Mouse (Mus musculus) ES-E14 (cell line): ENCODE data around the gene Dgkb. TPM values are rescaled to one million over a fixed set of nuclear protein-coding genes. Genes with fewer than 3 reads are reported as not detected.

ENCODE experiments used
- DNase-seq: peaks from one replicate; pipeline ENCODE4 v3.0.0-alpha.2; 2013; ENCODE audit warnings: low read depth, low spot score
- H3K27ac ChIP-seq: 2 replicates; pipeline ENCODE4 v1.5.1; 2012; ENCODE audit warnings: low read depth, mild to moderate bottlenecking, low read length, moderate library complexity, mixed read lengths; ENCODE audit not compliant: poor library complexity, insufficient read depth, severe bottlenecking
- H3K36me3 ChIP-seq: 2 replicates; pipeline ENCODE4 v1.6.1; 2012; ENCODE audit warnings: mild to moderate bottlenecking, low read length, moderate library complexity, mixed read lengths; ENCODE audit not compliant: control insufficient read depth, poor library complexity, insufficient read depth, severe bottlenecking
- H3K4me1 ChIP-seq, 2 experiments: fragments of 150-350 bp in 1 of 2; sonication (generic) in 1 of 2; 2 replicates each; pipeline ENCODE4 v1.6.1; 2012; ENCODE audit warnings: low read length in 2 of 2, mild to moderate bottlenecking in 1 of 2, mixed read lengths in 1 of 2; ENCODE audit not compliant: control insufficient read depth in 2 of 2, insufficient read depth in 2 of 2, poor library complexity in 1 of 2
- H3K4me3 ChIP-seq, 2 experiments: fragments of 150-350 bp in 1 of 2; sonication (generic) in 1 of 2; 2 replicates each; pipeline ENCODE4 v1.5.1; 2012; ENCODE audit warnings: low read length in 2 of 2, low read depth in 1 of 2, mild to moderate bottlenecking in 1 of 2, mixed read lengths in 1 of 2; ENCODE audit not compliant: insufficient read depth in 1 of 2, poor library complexity in 1 of 2, severe bottlenecking in 1 of 2
- H3K9ac ChIP-seq: 2 replicates; pipeline ENCODE4 v1.6.1; 2012; ENCODE audit warnings: low read depth, mild to moderate bottlenecking, low read length, mixed read lengths; ENCODE audit not compliant: poor library complexity, insufficient read depth, severe bottlenecking
- H3K9me3 ChIP-seq: fragments of 150-350 bp; sonication (generic); 2 replicates; pipeline ENCODE4 v1.6.1; 2012; ENCODE audit warnings: low read depth, mild to moderate bottlenecking, low read length; ENCODE audit not compliant: control insufficient read depth, insufficient read depth
- CHD2 ChIP-seq: IDR thresholded peaks from 2 replicates; pipeline ENCODE4 v1.6.1; 2014; ENCODE audit warnings: mild to moderate bottlenecking, low read depth, low read length, inconsistent platforms
- HCFC1 ChIP-seq: IDR thresholded peaks from 2 replicates; pipeline ENCODE4 v1.6.1; 2012; ENCODE audit warnings: low read length, inconsistent platforms, borderline replicate concordance; ENCODE audit not compliant: insufficient read depth
- MAFK ChIP-seq: IDR thresholded peaks from 2 replicates; pipeline ENCODE4 v1.6.1; 2014; ENCODE audit warnings: mild to moderate bottlenecking, low read depth, low read length, inconsistent platforms; ENCODE audit not compliant: insufficient read depth
- ZC3H11A ChIP-seq: IDR thresholded peaks from 2 replicates; pipeline ENCODE4 v1.6.1; 2012; ENCODE audit warnings: low read depth, mild to moderate bottlenecking, inconsistent platforms, low read length, borderline replicate concordance
- ZNF384 ChIP-seq: IDR thresholded peaks from 2 replicates; pipeline ENCODE4 v1.6.1; 2012; ENCODE audit warnings: low read depth, low read length, inconsistent platforms
- in situ Hi-C, 2 experiments: fragments of 600-800 bp; cut with MboI; formaldehyde crosslinking; loops; one replicate each; pipeline ENCODE4 v1.15.1; 2025; ENCODE audit warnings: low sequenced_read_pairs in 2 of 2, inconsistent platforms in 1 of 2; ENCODE audit not compliant: unreplicated experiment in 2 of 2
- total RNA-seq: library from RNA; depleted of rRNA; stranded (reverse); fragments of 300-350 nt; gene quantifications from 2 replicates; pipeline ENCODE4 v1.2.3, GENCODE M21; 2012

Dgkb gene
- total RNA-seq, 1 experiment = 0.36 TPM

- in situ Hi-C loops = no loop called here
Observed at GRCm38 (mm10) chr12:38268856-38269255, 451.3 kb downstream of the Dgkb start.

GRCm38 (mm10) chr12:38301497-38301896 lies 484.0 kb downstream of the Dgkb start:
- no peaks in the 10 kb centered on the region for H3K9me3 ChIP-seq
- H3K27ac ChIP-seq = no peak overlapping the region
- H3K9ac ChIP-seq = no peak overlapping the region
- H3K36me3 ChIP-seq = no peaks in the 10 kb centered on the region
- H3K4me1 ChIP-seq = no peaks in the 10 kb centered on the region
- no peak for TF ChIP-seq ZNF384
- TF ChIP-seq ZC3H11A = no peak
- TF ChIP-seq HCFC1 = no peak
- TF ChIP-seq MAFK = no peak
- no peak for TF ChIP-seq CHD2
- in situ Hi-C loops = no loop called here
- no peak overlapping the region for H3K4me3 ChIP-seq
- DNase-seq = no peak

More at GRCm38 (mm10) chr12:38268856-38269255, 451.3 kb downstream of the Dgkb start:
- H3K9ac ChIP-seq = no peak overlapping the region
- DNase-seq = no peak
- no peak overlapping the region for H3K27ac ChIP-seq
- TF ChIP-seq ZC3H11A = no peak
- no peak for TF ChIP-seq CHD2
- no peak for TF ChIP-seq HCFC1
- no peak for TF ChIP-seq MAFK
- no peak for TF ChIP-seq ZNF384
- H3K9me3 ChIP-seq = no peaks in the 10 kb centered on the region
- no peak overlapping the region for H3K4me3 ChIP-seq
- no peaks in the 10 kb centered on the region for H3K4me1 ChIP-seq
- no peaks in the 10 kb centered on the region for H3K36me3 ChIP-seq

- Histone ChIP-seq H3K27ac (no peak overlapping the region), H3K36me3 (no peaks in the 10 kb centered on the region), H3K9me3 (no peaks in the 10 kb centered on the region), H3K4me3 (no peak overlapping the region), H3K4me1 (no peaks in the 10 kb centered on the region), H3K9ac (no peak overlapping the region)
- DNase-seq = no peak
- no peak for TF ChIP-seq MAFK
- TF ChIP-seq ZC3H11A = no peak
- no peak for TF ChIP-seq CHD2
- no peak for TF ChIP-seq ZNF384
- TF ChIP-seq HCFC1 = no peak
- in situ Hi-C loops = no loop called here
Observed at GRCm38 (mm10) chr12:38303841-38304240, 486.3 kb downstream of the Dgkb start.

GRCm38 (mm10) chr12:38304245-38304644 lies 486.7 kb downstream of the Dgkb start:
- H3K27ac ChIP-seq = no peak overlapping the region

GRCm38 (mm10) chr12:38309885-38310284 lies 492.4 kb downstream of the Dgkb start:
- in situ Hi-C loops = no loop called here
- Histone ChIP-seq H3K4me3 (no peak overlapping the region), H3K36me3 (no peaks in the 10 kb centered on the region), H3K27ac (no peak overlapping the region), H3K9me3 (no peaks in the 10 kb centered on the region), H3K9ac (no peak overlapping the region), H3K4me1 (no peaks in the 10 kb centered on the region)
- DNase-seq = no peak
- TF ChIP-seq ZNF384 = no peak
- peak; percentile 87 for TF ChIP-seq MAFK

More at GRCm38 (mm10) chr12:38304245-38304644, 486.7 kb downstream of the Dgkb start:
- in situ Hi-C loops = no loop called here
- H3K4me1 ChIP-seq = no peaks in the 10 kb centered on the region
- H3K9ac ChIP-seq = no peak overlapping the region
- no peak overlapping the region for H3K4me3 ChIP-seq
- no peaks in the 10 kb centered on the region for H3K36me3 ChIP-seq
- no peak for TF ChIP-seq MAFK
- TF ChIP-seq CHD2 = no peak
- no peak for TF ChIP-seq HCFC1
- no peak for TF ChIP-seq ZNF384
- no peak for TF ChIP-seq ZC3H11A
- no peaks in the 10 kb centered on the region for H3K9me3 ChIP-seq
- DNase-seq = no peak
